Mouse (Mus musculus): ENCODE data around the gene Hipk2.

Gene Hipk2

DNA sequence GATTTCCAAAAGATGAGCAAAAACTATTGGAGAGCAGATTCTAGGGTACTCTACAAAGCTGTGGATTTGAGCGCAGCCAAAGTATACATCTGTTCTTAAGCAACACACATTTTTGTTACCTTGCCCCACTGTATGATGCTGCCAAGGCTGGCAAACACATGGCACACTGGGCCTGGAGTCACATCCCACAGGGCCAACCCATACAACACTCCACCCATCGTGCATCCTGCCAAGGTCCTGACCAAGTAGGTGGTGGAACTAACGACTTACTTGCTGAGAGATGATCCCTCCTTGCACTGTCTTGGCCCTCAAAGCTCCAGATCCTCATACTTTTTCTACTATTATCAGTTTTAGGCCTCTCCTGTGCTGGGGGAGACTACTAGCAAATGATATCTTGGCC is 83.0 kb downstream of the Hipk2 start:
- CTCF ChIA-PET, result no interaction called here
- POLR2A ChIA-PET, result interaction anchor here in 2 of 4 experiments (1.4 to 1.7 kb wide), 2 partner anchors 9 to 57 kb away, joined by 4 to 5 read pairs; no protein-coding TSS in a partner anchor

DNA sequence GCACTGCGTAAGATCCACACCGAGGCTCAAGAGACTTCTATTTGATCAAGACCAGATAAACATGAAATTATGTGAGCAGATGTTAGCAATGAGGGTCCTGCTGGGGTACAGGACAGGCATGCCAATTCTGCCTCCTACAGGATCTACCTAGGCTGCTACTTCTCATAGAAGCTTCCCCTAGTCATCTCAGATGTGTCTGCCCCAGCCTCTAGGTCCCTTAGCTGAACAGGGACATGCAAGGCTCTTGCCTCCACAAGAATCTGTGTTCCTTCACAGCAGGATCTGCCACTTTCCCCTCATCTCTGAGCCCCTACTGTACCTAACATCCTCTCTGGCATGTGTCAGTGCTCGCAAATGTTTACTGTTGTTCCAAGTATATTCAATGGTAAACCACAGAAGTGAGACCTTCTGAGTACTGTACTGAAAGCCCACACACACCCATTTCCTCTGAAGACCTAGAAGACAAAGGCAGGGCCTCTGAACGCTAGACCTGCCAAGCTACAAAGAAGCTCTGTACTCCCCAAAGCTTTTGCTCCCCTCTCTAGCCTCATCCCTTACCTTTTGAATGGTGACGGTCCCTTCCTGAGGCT is 86.6 kb downstream of the Hipk2 start:
- ChIA-PET POLR2A (interaction anchor here in 1 of 4 experiments (0.6 kb wide), 1 partner anchor 154 kb away, joined by 3 read pairs; no protein-coding TSS in a partner anchor), CTCF (interaction anchor here in 2 of 4 experiments (0.5 to 2.0 kb wide), 2 partner anchors 45 to 53 kb away, joined by 3 to 5 read pairs; no protein-coding TSS in a partner anchor)

DNA sequence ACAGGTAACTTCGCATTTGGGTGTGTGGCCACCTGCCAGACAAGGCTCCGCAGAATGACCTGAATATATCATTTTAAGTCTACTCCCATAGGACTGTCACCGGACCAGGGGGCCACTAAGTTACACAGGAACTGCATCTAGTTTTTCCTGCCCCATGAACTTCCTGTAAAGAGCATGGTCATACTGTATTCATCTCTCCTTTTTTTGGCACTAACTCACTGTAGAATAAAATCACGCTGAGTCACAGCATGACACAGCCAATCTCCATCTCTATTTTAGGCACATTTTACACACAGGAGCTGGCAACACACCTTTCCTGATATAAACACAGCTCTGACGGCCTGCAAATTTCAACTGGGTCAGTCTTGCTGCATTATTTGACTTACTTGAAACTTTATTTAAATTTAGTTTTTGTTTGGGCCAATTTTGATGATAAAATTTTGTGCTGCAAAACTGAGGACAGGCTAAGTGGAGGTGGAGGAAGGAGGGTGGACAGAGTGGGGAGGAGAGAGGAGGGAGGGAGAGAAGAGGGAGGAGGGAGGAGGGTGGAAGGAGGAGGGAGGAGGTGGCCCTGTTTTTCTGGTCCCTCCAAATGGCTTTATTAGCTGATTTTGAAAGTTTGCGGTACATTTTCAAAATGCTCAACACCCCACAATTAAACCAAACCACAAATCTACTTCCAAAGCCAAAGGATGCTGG is 88.0 kb downstream of the Hipk2 start:
- ChIA-PET CTCF (interaction anchor here in 2 of 4 experiments (0.6 to 2.0 kb wide), 2 partner anchors 51 to 278 kb away, joined by 5 read pairs; no protein-coding TSS in a partner anchor), POLR2A (no interaction called here)

DNA sequence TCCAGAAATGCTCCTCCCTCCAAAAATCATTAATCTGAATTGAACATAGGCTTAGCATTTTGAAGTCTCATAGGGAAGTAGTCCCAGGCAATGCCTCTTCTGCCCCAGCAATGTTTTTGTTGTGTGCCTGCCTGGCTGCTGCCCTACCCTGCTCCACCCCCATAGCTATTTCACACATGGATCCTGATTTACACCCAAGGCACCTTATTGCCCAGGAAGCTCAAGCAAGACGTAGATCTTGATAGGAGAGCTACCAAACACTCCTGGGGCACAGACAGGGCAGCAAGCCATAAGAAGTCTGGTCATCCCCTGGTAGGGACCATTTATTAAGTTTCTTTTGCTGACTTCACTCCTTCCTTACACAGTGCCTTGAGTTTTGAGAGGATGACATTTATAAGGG is 88.8 kb downstream of the Hipk2 start:
- POLR2A ChIA-PET, result no interaction called here
- CTCF ChIA-PET, result interaction anchor here in 1 of 4 experiments (0.6 kb wide), 1 partner anchor 110 kb away, joined by 3 read pairs; no protein-coding TSS in a partner anchor

DNA sequence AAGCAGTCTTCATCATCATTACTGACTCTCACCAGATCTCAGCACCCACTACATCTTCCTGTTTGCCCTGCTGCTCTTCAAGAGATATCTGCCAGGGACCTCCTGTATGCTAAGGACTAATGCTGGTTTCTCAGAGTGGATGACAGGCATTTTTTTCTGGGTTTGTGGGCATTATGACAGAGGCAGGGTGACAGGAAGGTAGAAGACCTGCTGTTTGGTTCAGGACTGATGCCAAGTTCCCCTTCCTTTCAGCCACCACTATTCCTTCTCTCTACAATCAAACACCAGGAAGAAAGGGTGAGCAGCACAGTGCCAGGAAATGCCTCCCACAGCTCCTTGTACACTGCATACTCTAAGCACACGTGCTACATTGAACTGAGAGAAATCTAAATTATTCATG is 90.2 kb downstream of the Hipk2 start:
- ChIA-PET POLR2A (no interaction called here), CTCF (no interaction called here)

DNA sequence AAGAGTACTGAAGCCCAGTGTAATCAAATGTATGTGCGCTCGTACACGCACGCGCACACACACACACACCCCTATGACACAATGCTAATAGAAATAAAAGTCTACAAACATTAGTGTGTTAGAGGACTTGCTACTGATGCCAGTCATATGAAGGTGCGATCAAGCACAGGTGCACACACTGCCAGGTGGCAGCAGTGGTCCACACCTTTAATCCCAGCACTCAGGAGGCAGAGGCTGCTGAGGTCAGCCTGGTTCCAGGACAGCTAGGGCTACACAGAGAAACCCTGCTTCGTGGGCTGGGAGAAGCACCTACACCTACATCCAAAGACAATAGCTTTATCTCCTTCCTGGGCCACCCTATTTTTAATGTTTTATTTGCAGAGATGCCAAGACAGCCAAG is 96.6 kb downstream of the Hipk2 start:
- ChIA-PET CTCF (no interaction called here), POLR2A (interaction anchor here in 1 of 4 experiments (0.6 kb wide), 1 partner anchor 229 kb away, joined by 3 read pairs; no protein-coding TSS in a partner anchor)

DNA sequence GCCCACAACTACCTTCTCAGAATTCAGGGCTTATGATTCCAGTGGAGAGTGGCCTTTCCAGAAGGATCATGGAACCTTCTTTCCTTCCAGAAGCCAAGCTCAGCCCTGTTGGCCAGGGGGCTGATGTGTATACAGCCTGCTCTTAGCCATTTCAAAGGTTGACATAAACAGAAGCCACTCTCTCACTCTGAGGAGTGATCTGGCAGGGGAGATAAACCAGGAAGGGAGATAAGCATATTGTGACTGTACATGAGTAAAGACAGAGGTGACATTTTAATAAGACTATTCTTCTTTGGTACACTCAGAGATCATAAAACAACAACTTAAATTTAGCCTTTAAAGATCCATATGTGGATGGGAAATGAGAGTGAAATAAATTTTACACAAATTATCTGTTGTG is 97.1 kb downstream of the Hipk2 start:
- ChIA-PET POLR2A (no interaction called here), CTCF (interaction anchor here in 2 of 4 experiments (0.6 kb wide), 2 partner anchors 84 to 288 kb away, joined by 4 to 8 read pairs; no protein-coding TSS in a partner anchor)

DNA sequence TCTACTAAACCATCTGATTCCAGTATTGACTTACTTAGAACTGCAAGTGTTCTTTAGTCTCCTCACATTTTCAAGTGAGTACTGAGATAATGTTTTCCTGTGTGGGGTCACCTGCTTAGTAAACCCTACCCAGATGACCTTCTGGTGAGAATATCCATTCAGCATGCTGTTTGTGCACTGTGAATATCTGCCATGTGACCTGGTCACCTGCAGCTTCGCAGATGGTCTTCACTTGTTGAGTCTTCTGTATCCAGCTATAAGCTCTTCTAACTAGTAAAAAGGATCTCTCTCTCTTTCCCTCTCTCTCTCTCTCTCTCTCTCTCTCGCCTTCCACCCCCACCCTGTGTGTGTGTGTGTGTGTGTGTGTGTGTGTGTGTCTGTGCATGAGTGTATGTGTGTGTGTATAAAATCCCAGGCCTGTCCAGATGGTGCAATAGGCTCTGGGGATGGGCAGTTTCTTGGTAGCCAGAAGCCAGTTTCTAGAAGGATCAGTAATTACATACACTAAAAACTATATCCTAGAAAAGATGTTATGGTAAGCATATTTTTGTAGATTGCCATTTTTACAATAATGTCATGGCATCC is 99.9 kb downstream of the Hipk2 start:
- CTCF ChIA-PET, result interaction anchor here in 2 of 4 experiments (0.6 to 0.7 kb wide), 2 partner anchors 213 to 250 kb away, joined by 3 read pairs; no protein-coding TSS in a partner anchor
- POLR2A ChIA-PET, result no interaction called here

DNA sequence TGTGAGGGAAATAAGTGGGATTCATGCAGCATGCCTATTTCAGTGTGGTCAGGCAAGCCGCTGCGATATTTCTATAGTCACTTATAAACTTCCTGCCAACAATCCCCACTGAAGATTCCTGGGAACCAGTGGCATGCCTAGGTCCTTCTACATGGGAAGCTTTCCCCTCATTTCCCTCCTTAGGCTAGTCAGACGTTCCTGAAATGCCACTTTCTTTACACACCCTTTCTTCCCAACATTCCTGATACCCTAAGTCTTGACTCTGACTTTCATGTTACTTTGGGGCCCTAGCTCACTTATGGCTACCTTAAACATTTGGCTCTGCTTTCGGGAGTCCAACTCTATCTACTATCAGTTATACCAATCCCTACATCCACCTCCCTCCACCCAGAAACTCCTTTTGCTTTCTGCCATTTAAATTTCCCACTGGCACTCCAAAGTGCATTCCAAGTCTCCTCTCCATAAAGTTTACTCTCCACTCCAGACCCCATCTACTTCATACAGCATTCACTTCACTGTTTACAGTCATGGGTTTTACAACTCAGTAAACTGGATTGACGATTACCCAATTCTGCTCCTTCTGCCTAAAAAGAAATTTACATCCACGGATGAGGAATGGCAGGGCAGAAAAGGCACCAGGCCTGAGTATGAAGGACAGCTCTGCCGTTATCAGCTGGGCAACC is 103.0 kb downstream of the Hipk2 start:
- ChIA-PET POLR2A (interaction anchor here in 1 of 4 experiments (1.0 to 1.7 kb wide), 2 partner anchors 8 to 315 kb away, joined by 3 to 4 read pairs; no protein-coding TSS in a partner anchor), CTCF (interaction anchor here in 1 of 4 experiments (0.6 kb wide), 1 partner anchor 10 kb away, joined by 3 read pairs; no protein-coding TSS in a partner anchor)

DNA sequence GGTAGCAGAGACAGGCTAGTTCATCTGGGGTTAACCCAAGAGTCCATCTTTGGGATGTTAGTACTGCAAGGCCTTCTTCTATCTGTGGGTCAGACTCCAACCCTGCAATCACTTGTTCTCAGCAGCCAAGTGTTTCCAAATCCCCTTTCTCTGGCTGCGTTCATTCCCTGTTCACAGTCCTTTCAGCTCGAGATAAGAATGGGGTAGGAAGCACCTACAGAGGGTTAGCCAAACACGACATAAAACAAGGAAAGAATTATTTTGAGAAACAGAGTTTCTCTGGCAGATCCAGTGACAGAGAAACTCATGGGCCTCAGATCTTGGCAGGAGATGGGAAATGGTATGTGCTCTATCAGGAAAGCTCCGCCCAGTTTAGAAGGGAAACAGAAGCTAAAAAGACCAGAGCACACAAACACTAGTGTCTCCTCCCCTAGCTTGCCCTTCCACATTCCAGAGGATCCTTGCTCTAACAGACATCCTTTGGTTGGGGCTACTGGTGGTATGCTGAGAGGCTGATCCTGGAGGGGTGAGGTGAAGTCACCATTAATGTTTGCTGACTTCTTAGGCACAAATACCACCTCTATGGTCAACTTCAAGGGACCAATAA is 104.8 kb downstream of the Hipk2 start:
- POLR2A ChIA-PET, result no interaction called here
- CTCF ChIA-PET, result no interaction called here

DNA sequence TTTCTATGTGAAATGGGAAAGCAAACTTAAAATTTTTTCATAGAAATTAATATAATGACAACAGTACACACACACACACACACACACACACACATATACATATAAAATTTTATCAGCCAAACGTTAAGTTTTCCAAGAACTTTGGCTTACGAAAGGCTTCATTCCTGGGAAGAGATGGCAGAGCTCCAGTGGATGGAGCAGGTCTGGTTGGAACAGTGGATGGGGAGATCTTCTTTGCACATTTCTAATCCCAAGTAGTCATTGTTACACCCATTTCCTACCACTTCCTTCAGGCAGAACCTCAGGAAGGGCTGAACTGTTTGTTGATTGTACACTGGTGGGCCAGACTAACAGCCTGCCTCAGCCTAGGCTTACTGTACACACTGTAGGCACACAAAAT is 106.3 kb downstream of the Hipk2 start:
- ChIA-PET POLR2A (no interaction called here), CTCF (interaction anchor here in 2 of 4 experiments (0.6 to 1.0 kb wide), 2 partner anchors 32 to 215 kb away, joined by 3 to 4 read pairs; no protein-coding TSS in a partner anchor)

DNA sequence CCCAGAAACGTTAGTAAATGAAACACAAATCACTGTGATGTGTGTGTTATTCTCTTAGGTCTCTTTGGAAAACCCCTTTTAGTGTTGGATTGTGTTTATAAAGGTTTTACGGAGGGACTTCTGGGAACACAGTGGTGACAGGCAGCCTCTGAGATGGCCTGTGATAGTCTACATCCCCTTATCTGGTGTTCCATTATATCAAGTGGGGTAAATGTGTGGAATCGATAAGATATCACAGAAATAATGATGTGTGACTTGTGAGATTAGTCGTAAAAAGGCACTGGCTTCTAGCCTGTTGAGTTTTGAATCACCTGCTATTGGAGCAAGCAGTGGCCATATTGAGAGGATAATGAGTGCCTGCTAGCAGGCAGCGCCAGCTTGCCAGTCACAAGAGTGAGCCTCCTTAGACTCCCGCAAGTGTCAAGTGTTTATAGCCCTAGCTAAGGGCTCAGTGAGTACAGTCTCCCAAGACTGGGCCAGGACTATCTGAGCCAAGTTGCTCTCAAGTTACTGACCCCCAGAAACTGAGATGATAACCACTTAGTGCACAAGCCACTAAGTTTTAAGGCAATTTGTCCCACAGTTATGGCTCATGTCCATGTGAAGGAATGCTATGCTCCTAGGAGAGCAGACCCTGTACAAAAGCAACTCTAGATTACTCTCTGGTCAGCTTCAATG is 113.2 kb downstream of the Hipk2 start:
- POLR2A ChIA-PET, result interaction anchor here in 1 of 4 experiments (0.7 to 1.3 kb wide), 2 partner anchors 15 to 171 kb away, joined by 3 read pairs; no protein-coding TSS in a partner anchor
- CTCF ChIA-PET, result interaction anchor here in 2 of 4 experiments (0.6 to 0.7 kb wide), 2 partner anchors 10 to 27 kb away, joined by 3 read pairs; no protein-coding TSS in a partner anchor

DNA sequence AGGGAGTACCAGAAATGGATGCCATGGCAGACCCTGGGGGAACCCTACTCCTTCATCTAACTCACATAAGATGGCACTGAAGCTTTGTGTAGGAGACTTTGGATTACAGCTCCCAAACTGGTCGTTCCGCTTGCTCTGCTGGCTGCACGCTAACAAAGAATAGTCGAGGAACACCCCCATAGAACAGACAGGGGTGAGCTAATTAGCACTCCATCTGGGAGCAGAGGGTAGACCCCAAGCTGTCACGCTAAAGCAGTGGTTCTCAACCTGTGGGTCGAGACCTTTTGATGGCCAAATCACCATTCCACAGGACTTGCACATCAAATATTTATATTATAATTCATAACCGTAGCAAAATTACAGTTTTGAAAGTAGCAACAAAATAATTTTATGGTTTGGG is 114.0 kb downstream of the Hipk2 start:
- POLR2A ChIA-PET, result interaction anchor here in 1 of 4 experiments (0.7 to 1.3 kb wide), 2 partner anchors 14 to 172 kb away, joined by 3 read pairs; no protein-coding TSS in a partner anchor
- CTCF ChIA-PET, result interaction anchor here in 1 of 4 experiments (0.7 kb wide), 1 partner anchor 11 kb away, joined by 3 read pairs; no protein-coding TSS in a partner anchor

DNA sequence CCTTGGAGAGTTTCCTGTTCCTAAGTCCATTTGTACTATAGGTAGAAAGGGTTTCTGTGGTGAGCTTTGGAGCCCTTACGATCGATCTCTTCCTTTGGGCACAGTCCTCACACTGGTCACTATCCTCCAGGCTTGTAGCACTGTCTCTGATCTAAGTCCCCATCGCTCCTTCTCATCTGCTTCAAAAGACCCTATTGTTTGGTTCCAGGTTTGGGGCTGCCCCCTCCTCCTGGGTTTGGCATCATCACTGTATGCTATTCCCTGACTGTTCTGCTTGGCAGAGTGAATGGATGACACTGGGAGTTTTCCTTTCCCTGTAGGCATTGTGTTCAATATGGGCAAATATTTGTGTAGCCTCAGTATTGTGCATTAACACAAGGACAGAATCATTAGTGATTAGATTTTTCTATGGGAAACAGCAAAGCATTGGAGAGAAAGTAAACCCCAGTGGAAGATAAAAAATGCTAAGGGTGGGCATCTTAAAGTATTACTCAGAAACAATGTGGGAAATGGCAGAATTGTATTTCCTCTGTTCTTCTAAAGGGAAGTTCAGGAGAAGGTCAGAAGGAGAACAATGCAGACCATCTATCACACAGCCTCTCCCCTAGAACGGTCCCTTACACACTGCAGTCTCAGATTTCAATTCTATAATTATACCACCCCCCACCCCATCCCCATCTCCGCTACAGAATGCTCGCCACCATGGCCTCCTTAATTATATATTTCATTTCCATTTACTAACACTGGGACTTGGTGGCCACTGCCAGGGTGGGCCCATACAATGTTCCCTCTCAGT is 114.9 kb downstream of the Hipk2 start:
- ChIA-PET CTCF (no interaction called here), POLR2A (interaction anchor here in 1 of 4 experiments (1.3 kb wide), 1 partner anchor 13 kb away, joined by 3 read pairs; no protein-coding TSS in a partner anchor)

DNA sequence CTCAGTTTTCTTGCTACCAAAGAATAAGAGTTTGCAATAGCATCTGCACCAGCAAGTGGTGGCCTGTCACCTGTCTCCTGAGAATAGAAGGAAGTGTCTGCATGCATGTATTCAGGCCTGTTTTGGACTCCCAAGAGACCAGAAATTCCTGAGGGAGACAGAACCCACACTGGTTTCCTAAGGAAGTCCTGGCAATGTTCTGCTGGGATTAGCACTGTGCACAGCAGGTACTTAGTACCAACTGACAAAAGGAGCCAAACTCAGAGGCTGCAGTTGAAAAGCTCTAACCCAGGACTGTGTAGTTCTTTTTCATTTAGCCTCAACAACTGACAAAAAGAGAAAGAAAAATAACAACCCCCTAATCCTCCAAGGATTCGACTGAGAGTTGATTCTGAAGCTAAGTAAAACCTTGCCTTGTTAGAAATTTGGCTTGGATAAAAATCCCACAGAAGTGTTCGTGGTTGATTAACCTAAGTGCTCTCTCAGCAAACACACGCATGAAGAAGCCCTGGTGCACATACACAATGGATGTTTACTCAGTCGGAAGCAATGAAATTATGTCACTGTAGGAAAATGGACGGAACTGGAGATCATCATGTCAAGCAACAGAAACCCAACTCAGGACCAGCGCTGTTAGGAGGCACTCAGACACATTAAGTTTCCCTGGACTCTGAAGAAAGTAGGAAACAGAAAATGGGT is 115.9 kb downstream of the Hipk2 start:
- CTCF ChIA-PET, result no interaction called here
- POLR2A ChIA-PET, result no interaction called here

DNA sequence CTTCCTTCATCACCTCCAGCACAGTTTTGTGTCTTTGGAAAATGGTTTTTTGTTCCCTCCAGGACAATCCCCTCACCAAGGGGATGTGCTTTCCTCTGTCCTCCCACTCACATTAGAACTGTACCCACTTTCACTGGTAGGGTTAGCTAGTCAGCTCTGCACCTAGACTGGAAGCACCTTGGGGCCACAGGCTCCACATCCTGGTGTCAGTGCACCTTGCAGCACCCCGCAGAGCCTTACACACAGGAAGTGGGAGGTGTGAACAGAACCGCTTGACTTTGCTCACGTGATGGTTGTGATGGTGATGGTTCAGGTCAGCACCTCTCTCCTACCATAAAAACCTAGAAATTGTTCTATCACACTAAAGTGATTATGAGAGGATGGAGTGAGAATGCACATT is 116.8 kb downstream of the Hipk2 start:
- ChIA-PET CTCF (no interaction called here), POLR2A (interaction anchor here in 1 of 4 experiments (0.7 kb wide), 1 partner anchor 119 kb away, joined by 3 read pairs; no protein-coding TSS in a partner anchor)

DNA sequence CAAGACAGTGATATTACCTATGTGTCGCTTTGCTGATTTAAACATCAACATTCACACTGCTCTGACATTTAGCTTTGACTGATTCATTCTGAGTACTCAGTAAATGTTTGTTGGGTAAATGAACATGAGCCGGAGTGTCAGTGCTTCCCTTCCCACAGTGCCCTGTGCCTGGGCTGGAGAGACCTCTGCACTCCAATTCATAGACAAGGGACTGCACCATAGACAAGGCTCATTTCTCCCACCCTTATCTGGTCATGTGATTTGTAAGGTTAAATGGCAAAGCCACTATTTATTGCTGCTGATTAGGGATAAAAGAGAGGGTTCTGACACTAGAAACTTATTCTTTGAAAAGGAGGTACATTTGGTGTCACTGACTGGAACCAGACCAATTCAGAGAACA is 118.4 kb downstream of the Hipk2 start:
- ChIA-PET CTCF (interaction anchor here in 2 of 4 experiments (1.4 to 1.5 kb wide), 2 partner anchors 21 kb away, joined by 3 to 5 read pairs; no protein-coding TSS in a partner anchor), POLR2A (interaction anchor here in 2 of 4 experiments (0.6 to 1.0 kb wide), 2 partner anchors 13 to 55 kb away, joined by 3 to 6 read pairs; no protein-coding TSS in a partner anchor)
